Mouse (Mus musculus): ENCODE results near the gene Sdk1. TPM values are rescaled to one million over a fixed set of nuclear protein-coding genes. Genes with fewer than 3 reads are reported as not detected.

Gene Sdk1
- polyA plus RNA-seq, 1 experiment from 2014 or later = 2.3 TPM

GRCm38 (mm10) chr5:141241645-141242284 is 475 bp downstream of the Sdk1 start:
- no peaks in the 10 kb centered on the region for H3K9me3 ChIP-seq (ENCODE audit: control insufficient read depth, low read length)
- H3K4me3 ChIP-seq (ENCODE audit: low read depth, low read length) = peak overlapping the region; percentile 78
- H3K36me3 ChIP-seq (ENCODE audit: control insufficient read depth, insufficient read depth, low read length) = no peaks in the 10 kb centered on the region
- peaks cover 19% of the 10 kb centered on the region for H3K27me3 ChIP-seq (ENCODE audit: control insufficient read depth, insufficient read depth, low read length)
- H3K4me1 ChIP-seq (ENCODE audit: control insufficient read depth, insufficient read depth, low read length) = peaks cover 25% of the 10 kb centered on the region
- H3K9ac ChIP-seq (ENCODE audit: low read length) = peak overlapping the region; percentile 75
- WGBS = under 1% methylated on average over 40 of the region's 82 CpGs
- ATAC-seq (ENCODE audit: insufficient read depth, low FRiP score, low TSS enrichment) (peak; percentile 43), DNase-seq (ENCODE audit: low spot score) (no peak)
- H3K27ac ChIP-seq (ENCODE audit: low read depth, low read length) = peak overlapping the region; percentile 53; the same call in 1 of the 2 replicates
- peak overlapping the region; percentile 95 for H3K4me2 ChIP-seq (ENCODE audit: low read depth)

GRCm38 (mm10) chr5:141243253-141243965 is 2.1 kb downstream of the Sdk1 start:
- no peaks in the 10 kb centered on the region for H3K9me3 ChIP-seq (ENCODE audit: control insufficient read depth, low read length)
- no peak for ATAC-seq (ENCODE audit: insufficient read depth, low FRiP score, low TSS enrichment)
- H3K9ac ChIP-seq (ENCODE audit: low read length) = no peak overlapping the region
- no peak overlapping the region for H3K27ac ChIP-seq (ENCODE audit: low read depth, low read length)
- H3K4me2 ChIP-seq (ENCODE audit: low read depth) = peak overlapping the region; percentile 95
- peaks cover 19% of the 10 kb centered on the region for H3K27me3 ChIP-seq (ENCODE audit: control insufficient read depth, insufficient read depth, low read length)
- peaks cover 25% of the 10 kb centered on the region for H3K4me1 ChIP-seq (ENCODE audit: control insufficient read depth, insufficient read depth, low read length)
- no peaks in the 10 kb centered on the region for H3K36me3 ChIP-seq (ENCODE audit: control insufficient read depth, insufficient read depth, low read length)
- peak; percentile 34 for DNase-seq (ENCODE audit: low spot score)
- WGBS = 4% methylated on average over 33 of the region's 33 CpGs
- H3K4me3 ChIP-seq (ENCODE audit: low read depth, low read length) = peak overlapping the region; percentile 36

- H3K27me3 ChIP-seq (ENCODE audit: control insufficient read depth, insufficient read depth, low read length) = no peaks in the 10 kb centered on the region
- H3K4me3 ChIP-seq (ENCODE audit: low read depth, low read length) = no peak overlapping the region
- no peak overlapping the region for H3K9ac ChIP-seq (ENCODE audit: low read length)
- no peak overlapping the region for H3K4me2 ChIP-seq (ENCODE audit: low read depth)
- H3K4me1 ChIP-seq (ENCODE audit: control insufficient read depth, insufficient read depth, low read length) = no peaks in the 10 kb centered on the region
- no peaks in the 10 kb centered on the region for H3K36me3 ChIP-seq (ENCODE audit: control insufficient read depth, insufficient read depth, low read length)
- 89% methylated on average over 1 of the region's 1 CpGs for WGBS
- ATAC-seq (ENCODE audit: insufficient read depth, low FRiP score, low TSS enrichment) = no peak
- no peaks in the 10 kb centered on the region for H3K9me3 ChIP-seq (ENCODE audit: control insufficient read depth, low read length)
- no peak for DNase-seq (ENCODE audit: low spot score)
- H3K27ac ChIP-seq (ENCODE audit: low read depth, low read length) = no peak overlapping the region
Measured at GRCm38 (mm10) chr5:141264253-141264652, 23.0 kb downstream of the Sdk1 start.

GRCm38 (mm10) chr5:141277112-141277511 is 35.8 kb downstream of the Sdk1 start:
- H3K4me3 ChIP-seq (ENCODE audit: low read depth, low read length) = no peak overlapping the region
- H3K4me1 ChIP-seq (ENCODE audit: control insufficient read depth, insufficient read depth, low read length) = no peaks in the 10 kb centered on the region
- H3K4me2 ChIP-seq (ENCODE audit: low read depth) = no peak overlapping the region
- no peaks in the 10 kb centered on the region for H3K27me3 ChIP-seq (ENCODE audit: control insufficient read depth, insufficient read depth, low read length)
- H3K27ac ChIP-seq (ENCODE audit: low read depth, low read length) = no peak overlapping the region
- no peaks in the 10 kb centered on the region for H3K9me3 ChIP-seq (ENCODE audit: control insufficient read depth, low read length)
- DNase-seq (ENCODE audit: low spot score) = no peak
- H3K9ac ChIP-seq (ENCODE audit: low read length) = no peak overlapping the region
- WGBS = 90% methylated on average over 6 of the region's 6 CpGs
- no peak for ATAC-seq (ENCODE audit: insufficient read depth, low FRiP score, low TSS enrichment)
- H3K36me3 ChIP-seq (ENCODE audit: control insufficient read depth, insufficient read depth, low read length) = no peaks in the 10 kb centered on the region

- H3K27me3 ChIP-seq (ENCODE audit: control insufficient read depth, insufficient read depth, low read length) = no peaks in the 10 kb centered on the region
- no peak overlapping the region for H3K4me3 ChIP-seq (ENCODE audit: low read depth, low read length)
- H3K4me2 ChIP-seq (ENCODE audit: low read depth) = no peak overlapping the region
- WGBS = 64% methylated on average over 2 of the region's 2 CpGs
- no peaks in the 10 kb centered on the region for H3K9me3 ChIP-seq (ENCODE audit: control insufficient read depth, low read length)
- DNase-seq (ENCODE audit: low spot score) (no peak), ATAC-seq (ENCODE audit: insufficient read depth, low FRiP score, low TSS enrichment) (no peak)
- H3K36me3 ChIP-seq (ENCODE audit: control insufficient read depth, insufficient read depth, low read length) = no peaks in the 10 kb centered on the region
- H3K4me1 ChIP-seq (ENCODE audit: control insufficient read depth, insufficient read depth, low read length) = no peaks in the 10 kb centered on the region
- H3K9ac ChIP-seq (ENCODE audit: low read length) = no peak overlapping the region
- H3K27ac ChIP-seq (ENCODE audit: low read depth, low read length) = no peak overlapping the region
Measured at GRCm38 (mm10) chr5:141281751-141282150, 40.5 kb downstream of the Sdk1 start.

GRCm38 (mm10) chr5:141289611-141290010 is 48.3 kb downstream of the Sdk1 start:
- no peak for DNase-seq (ENCODE audit: low spot score)
- Histone ChIP-seq H3K36me3 (ENCODE audit: control insufficient read depth, insufficient read depth, low read length) (no peaks in the 10 kb centered on the region), H3K4me2 (ENCODE audit: low read depth) (no peak overlapping the region)

GRCm38 (mm10) chr5:141295240-141295639 is 54.0 kb downstream of the Sdk1 start:
- Histone ChIP-seq H3K9me3 (ENCODE audit: control insufficient read depth, low read length) (no peaks in the 10 kb centered on the region), H3K27me3 (ENCODE audit: control insufficient read depth, insufficient read depth, low read length) (no peaks in the 10 kb centered on the region), H3K4me3 (ENCODE audit: low read depth, low read length) (no peak overlapping the region), H3K4me1 (ENCODE audit: control insufficient read depth, insufficient read depth, low read length) (no peaks in the 10 kb centered on the region), H3K4me2 (ENCODE audit: low read depth) (no peak overlapping the region), H3K9ac (ENCODE audit: low read length) (no peak overlapping the region), H3K36me3 (ENCODE audit: control insufficient read depth, insufficient read depth, low read length) (no peaks in the 10 kb centered on the region), H3K27ac (ENCODE audit: low read depth, low read length) (no peak overlapping the region)
- no peak for ATAC-seq (ENCODE audit: insufficient read depth, low FRiP score, low TSS enrichment)
- 91% methylated on average over 7 of the region's 7 CpGs for WGBS
- DNase-seq (ENCODE audit: low spot score) = no peak

More at GRCm38 (mm10) chr5:141289611-141290010, 48.3 kb downstream of the Sdk1 start:
- Histone ChIP-seq H3K4me3 (ENCODE audit: low read depth, low read length) (no peak overlapping the region), H3K9ac (ENCODE audit: low read length) (no peak overlapping the region), H3K27me3 (ENCODE audit: control insufficient read depth, insufficient read depth, low read length) (no peaks in the 10 kb centered on the region), H3K4me1 (ENCODE audit: control insufficient read depth, insufficient read depth, low read length) (no peaks in the 10 kb centered on the region), H3K27ac (ENCODE audit: low read depth, low read length) (no peak overlapping the region), H3K9me3 (ENCODE audit: control insufficient read depth, low read length) (no peaks in the 10 kb centered on the region)
- no peak for ATAC-seq (ENCODE audit: insufficient read depth, low FRiP score, low TSS enrichment)

- no peak for ATAC-seq (ENCODE audit: insufficient read depth, low FRiP score, low TSS enrichment)
Measured at GRCm38 (mm10) chr5:141302287-141302694, 61.0 kb downstream of the Sdk1 start.

GRCm38 (mm10) chr5:141303746-141304145 is 62.5 kb downstream of the Sdk1 start:
- Histone ChIP-seq H3K27ac (ENCODE audit: low read depth, low read length) (no peak overlapping the region), H3K4me1 (ENCODE audit: control insufficient read depth, insufficient read depth, low read length) (no peaks in the 10 kb centered on the region), H3K9me3 (ENCODE audit: control insufficient read depth, low read length) (no peaks in the 10 kb centered on the region), H3K9ac (ENCODE audit: low read length) (no peak overlapping the region), H3K4me2 (ENCODE audit: low read depth) (no peak overlapping the region), H3K27me3 (ENCODE audit: control insufficient read depth, insufficient read depth, low read length) (no peaks in the 10 kb centered on the region), H3K4me3 (ENCODE audit: low read depth, low read length) (no peak overlapping the region), H3K36me3 (ENCODE audit: control insufficient read depth, insufficient read depth, low read length) (no peaks in the 10 kb centered on the region)
- WGBS = 67% methylated on average over 2 of the region's 2 CpGs
- DNase-seq (ENCODE audit: low spot score) (no peak), ATAC-seq (ENCODE audit: insufficient read depth, low FRiP score, low TSS enrichment) (no peak)

More at GRCm38 (mm10) chr5:141302287-141302694, 61.0 kb downstream of the Sdk1 start:
- no peak overlapping the region for H3K9ac ChIP-seq (ENCODE audit: low read length)
- no peaks in the 10 kb centered on the region for H3K27me3 ChIP-seq (ENCODE audit: control insufficient read depth, insufficient read depth, low read length)
- H3K4me3 ChIP-seq (ENCODE audit: low read depth, low read length) = no peak overlapping the region
- H3K4me1 ChIP-seq (ENCODE audit: control insufficient read depth, insufficient read depth, low read length) = no peaks in the 10 kb centered on the region
- DNase-seq (ENCODE audit: low spot score) = no peak
- no peaks in the 10 kb centered on the region for H3K9me3 ChIP-seq (ENCODE audit: control insufficient read depth, low read length)
- H3K4me2 ChIP-seq (ENCODE audit: low read depth) = no peak overlapping the region
- no peaks in the 10 kb centered on the region for H3K36me3 ChIP-seq (ENCODE audit: control insufficient read depth, insufficient read depth, low read length)
- H3K27ac ChIP-seq (ENCODE audit: low read depth, low read length) = no peak overlapping the region
- 83% methylated on average over 4 of the region's 4 CpGs for WGBS
